Mouse (Mus musculus): Measurements from ENCODE around the gene Fndc4. TPM values are rescaled to one million over a fixed set of nuclear protein-coding genes. Genes with fewer than 3 reads are reported as not detected.

The Fndc4 gene
- polyA plus RNA-seq, 1 experiment = 8.8 TPM

DNA sequence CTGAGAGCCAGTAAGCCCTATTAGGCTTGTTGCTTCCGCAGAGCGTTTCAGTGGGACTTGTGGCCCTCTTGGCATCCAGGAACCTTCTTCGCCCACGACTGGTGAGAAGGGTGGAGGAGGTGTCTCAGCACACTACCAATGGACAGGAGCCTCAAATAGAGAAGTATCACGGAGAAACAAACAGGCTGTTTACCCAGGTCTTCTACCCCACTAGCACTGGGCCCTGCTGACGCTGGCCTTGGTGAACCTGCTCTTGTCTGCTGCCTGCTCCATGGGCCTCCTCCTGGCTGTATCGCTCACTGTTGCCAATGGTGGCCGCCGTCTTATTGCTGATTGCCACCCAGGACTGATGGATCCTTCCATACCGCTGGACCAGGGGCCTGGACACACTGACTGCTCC is 43.7 kb downstream of the Fndc4 start:
- Histone ChIP-seq H3K27ac (ENCODE audit: insufficient read depth, low read depth, low read length) (peak overlapping the region; percentile 56; the same call in 1 of the 2 replicates), H3K4me3 (ENCODE audit: insufficient read depth, low read depth, low read length) (peak overlapping the region; percentile 71), H3K4me1 (ENCODE audit: control insufficient read depth, insufficient read depth, low read length) (0 out of 2 replicates have a peak, but pooled peaks cover 5% of the 10 kb centered on the region), H3K27me3 (replicated peaks; ENCODE audit: control insufficient read depth, insufficient read depth, low read length) (no peaks in the 10 kb centered on the region), H3K36me3 (ENCODE audit: control insufficient read depth, insufficient read depth, low read length) (peaks cover 13% of the 10 kb centered on the region)
- TF ChIP-seq POLR2A (IDR thresholded peaks at IDR 0.05; ENCODE audit: low read depth, low read length) (no peak), CTCF (conservative IDR thresholded peaks at IDR 0.05; ENCODE audit: insufficient read depth, insufficient read length, low read depth, low read length) (no peak)
- WGBS = 68% methylated on average over 10 of the region's 10 CpGs
- DNase-seq = no peak

DNA sequence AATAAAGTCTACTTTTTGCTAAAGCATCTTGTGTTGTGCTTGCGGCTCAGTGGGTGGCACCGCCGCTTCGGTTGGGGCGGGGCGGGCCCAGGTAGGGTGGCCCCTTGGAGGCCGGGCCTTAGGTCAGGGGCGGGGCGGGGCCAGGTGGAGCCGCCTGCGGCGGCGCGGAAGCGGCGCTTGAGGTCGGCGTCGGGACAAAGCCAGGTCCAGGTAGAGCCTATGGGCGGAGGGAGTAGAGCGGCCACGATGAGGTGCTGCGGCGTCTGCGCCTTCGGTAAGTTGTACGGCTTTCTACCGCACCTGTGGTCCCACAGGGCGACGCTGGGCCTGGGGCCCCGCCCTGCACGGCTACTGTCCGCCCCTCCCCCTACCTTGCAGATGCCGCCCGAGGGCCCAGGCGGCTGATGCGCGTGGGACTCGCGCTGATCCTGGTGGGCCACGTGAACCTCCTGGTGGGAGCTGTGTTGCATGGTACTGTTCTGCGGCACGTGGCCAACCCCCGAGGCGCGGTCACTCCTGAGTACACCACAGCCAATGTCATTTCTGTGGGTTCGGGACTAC is 44.3 kb downstream of the Fndc4 start, which contains the start of gene Krtcap3:
TSS of gene Krtcap3 (plus strand) at position 151 of the 561 bp plus-strand sequence.
- peak; percentile 83 for DNase-seq
- Histone ChIP-seq H3K27ac (ENCODE audit: insufficient read depth, low read depth, low read length) (peak within 1 kb of the TSS; percentile 56; the same call in 1 of the 2 replicates), H3K4me3 (ENCODE audit: insufficient read depth, low read depth, low read length) (peak within 1 kb of the TSS; percentile 71), H3K36me3 (ENCODE audit: control insufficient read depth, insufficient read depth, low read length) (peaks cover 13% of the 10 kb centered on the region), H3K27me3 (replicated peaks; ENCODE audit: control insufficient read depth, insufficient read depth, low read length) (no peaks in the 10 kb centered on the region), H3K4me1 (ENCODE audit: control insufficient read depth, insufficient read depth, low read length) (0 out of 2 replicates have a peak, but pooled peaks cover 5% of the 10 kb centered on the region)
- 26% methylated on average over 47 of the region's 47 CpGs for WGBS
- no peak for TF ChIP-seq CTCF (conservative IDR thresholded peaks at IDR 0.05; ENCODE audit: insufficient read depth, insufficient read length, low read depth, low read length)
- no peak for TF ChIP-seq POLR2A (IDR thresholded peaks at IDR 0.05; ENCODE audit: low read depth, low read length)

DNA sequence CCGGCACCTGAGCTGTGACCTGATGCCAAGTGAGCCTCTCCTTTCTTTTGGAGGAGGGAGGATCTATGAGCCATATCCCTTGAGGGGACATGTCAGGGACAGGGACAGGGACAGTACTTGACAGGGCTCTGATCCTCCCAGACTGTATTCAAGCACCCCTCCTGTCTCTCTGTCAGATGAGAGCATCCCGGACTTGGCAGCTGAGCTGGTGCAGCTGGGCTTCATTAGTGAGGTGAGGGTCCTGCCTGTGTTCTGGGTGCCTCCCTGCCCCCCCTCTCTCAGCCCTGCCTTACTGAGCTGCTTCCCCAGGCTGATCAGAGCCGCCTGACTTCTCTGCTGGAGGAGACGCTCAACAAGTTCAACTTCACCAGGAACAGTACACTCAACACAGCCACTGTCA is 45.2 kb downstream of the Fndc4 start:
- TF ChIP-seq CTCF (conservative IDR thresholded peaks at IDR 0.05; ENCODE audit: insufficient read depth, insufficient read length, low read depth, low read length) (no peak), POLR2A (IDR thresholded peaks at IDR 0.05; ENCODE audit: low read depth, low read length) (no peak)
- H3K27me3 ChIP-seq (replicated peaks; ENCODE audit: control insufficient read depth, insufficient read depth, low read length) = no peaks in the 10 kb centered on the region
- peaks cover 11% of the 10 kb centered on the region for H3K36me3 ChIP-seq (ENCODE audit: control insufficient read depth, insufficient read depth, low read length)
- H3K4me3 ChIP-seq (ENCODE audit: insufficient read depth, low read depth, low read length) = no peak overlapping the region
- 0 out of 2 replicates have a peak, but pooled peaks cover 5% of the 10 kb centered on the region for H3K4me1 ChIP-seq (ENCODE audit: control insufficient read depth, insufficient read depth, low read length)
- no peak overlapping the region for H3K27ac ChIP-seq (ENCODE audit: insufficient read depth, low read depth, low read length)
- 69% methylated on average over 4 of the region's 4 CpGs for WGBS
- DNase-seq = no peak

Other genes starting within 250 kb of the Fndc4 start
- gene Atraid, start 247.8 kb downstream of the Fndc4 start, polyA plus RNA-seq (2012; rRNA removed) = 295 and 320 TPM in 2 replicates
- gene Slc5a6, start 247.2 kb downstream of the Fndc4 start, polyA plus RNA-seq (2012; rRNA removed) = 81.5 and 121 TPM in 2 replicates
- gene Cad, start 241.3 kb downstream of the Fndc4 start, polyA plus RNA-seq (2012; rRNA removed) = 12.4 and 14.2 TPM in 2 replicates
- not detected in 2 replicates for gene Dnajc5g, start 189.8 kb downstream of the Fndc4 start, polyA plus RNA-seq (2012; rRNA removed)
- 0.14 and 0.24 TPM in 2 replicates for gene Slc30a3, start 187.8 kb downstream of the Fndc4 start, polyA plus RNA-seq (2012; rRNA removed)
- 0.05 and 3.9 TPM in 2 replicates for gene Trim54, start 179.4 kb downstream of the Fndc4 start, polyA plus RNA-seq (2012; rRNA removed)
- gene Ucn, start 157.3 kb downstream of the Fndc4 start, polyA plus RNA-seq (2012; rRNA removed) = not detected in 2 replicates
- 212 and 233 TPM in 2 replicates for gene Mpv17, start 141.8 kb downstream of the Fndc4 start, polyA plus RNA-seq (2012; rRNA removed)
- gene Gm29609, start 116.2 kb downstream of the Fndc4 start, polyA plus RNA-seq (2012; rRNA removed) = 1.6 and 2.1 TPM in 2 replicates
- gene Gtf3c2, start 115.9 kb downstream of the Fndc4 start, polyA plus RNA-seq (2012; rRNA removed) = 47.8 and 49.2 TPM in 2 replicates
- gene Snx17, start 102.9 kb downstream of the Fndc4 start, polyA plus RNA-seq (2012; rRNA removed) = 94.1 and 95.5 TPM in 2 replicates
- 54.1 and 61.0 TPM in 2 replicates for gene Eif2b4, start 102.7 kb downstream of the Fndc4 start, polyA plus RNA-seq (2012; rRNA removed)
- 22.9 and 29.8 TPM in 2 replicates for gene Zfp513, start 93.8 kb downstream of the Fndc4 start, polyA plus RNA-seq (2012; rRNA removed)
- gene Ppm1g, start 75.4 kb downstream of the Fndc4 start, polyA plus RNA-seq (2012; rRNA removed) = 41.1 and 43.2 TPM in 2 replicates
- 126 and 130 TPM in 2 replicates for gene Nrbp1, start 55.2 kb downstream of the Fndc4 start, polyA plus RNA-seq (2012; rRNA removed)
- 0.45 and 0.96 TPM in 2 replicates for gene Gm9970, start 54.8 kb downstream of the Fndc4 start, polyA plus RNA-seq (2012; rRNA removed)
- 19.7 and 23.6 TPM in 2 replicates for gene Krtcap3, start 44.4 kb downstream of the Fndc4 start, polyA plus RNA-seq (2012; rRNA removed)
- 33.2 and 34.2 TPM in 2 replicates for gene Ift172, start 5.0 kb downstream of the Fndc4 start, polyA plus RNA-seq (2012; rRNA removed)
- 0.09 and 0.38 TPM in 2 replicates for gene Gckr, start 1.4 kb upstream of the Fndc4 start, polyA plus RNA-seq (2012; rRNA removed)
- 7.9 and 9.9 TPM in 2 replicates for gene Zfp512, start 156.4 kb upstream of the Fndc4 start, polyA plus RNA-seq (2012; rRNA removed)
- gene 4930548H24Rik, start 189.7 kb upstream of the Fndc4 start, polyA plus RNA-seq (2012; rRNA removed) = not detected in 2 replicates
- gene Gpn1, start 198.7 kb upstream of the Fndc4 start, polyA plus RNA-seq (2012; rRNA removed) = 8.3 and 11.6 TPM in 2 replicates
- gene Slc4a1ap, start 230.9 kb upstream of the Fndc4 start, polyA plus RNA-seq (2012; rRNA removed) = 10.4 and 11.2 TPM in 2 replicates
- gene Supt7l, start 231.7 kb upstream of the Fndc4 start, polyA plus RNA-seq (2012; rRNA removed) = 16.2 and 17.7 TPM in 2 replicates